Mouse (Mus musculus) layer of hippocampus, adult 2 months (tissue): ENCODE measurements around the gene Golgb1. TPM values are rescaled to one million over a fixed set of nuclear protein-coding genes. Genes with fewer than 3 reads are reported as not detected.

Source experiments
- DNase-seq, 2 experiments: peaks; one replicate each; pipeline ENCODE4 v3.0.0; 2022; ENCODE audit warnings: low spot score in 2 of 2
- H3K27ac ChIP-seq: fragments of 200-600 bp; 2 replicates; pipeline ENCODE4 v1.8.1; 2022
- H3K4me3 ChIP-seq: fragments of 200-600 bp; 2 replicates; pipeline ENCODE4 v1.8.1; 2022; ENCODE audit warnings: mild to moderate bottlenecking
- CTCF ChIP-seq: fragments of 200-600 bp; conservative IDR thresholded peaks from 2 replicates; pipeline ENCODE4 v1.8.1; 2022; ENCODE audit warnings: antibody characterized with exemption, mild to moderate bottlenecking, moderate library complexity
- total RNA-seq, 2 experiments: library from RNA; stranded (reverse); gene quantifications; 2 replicates each; pipeline ENCODE4 v1.2.3; 2021

Gene Golgb1
- total RNA-seq, 2 experiments from 2014 or later: 67.6 to 75.6 TPM

DNA sequence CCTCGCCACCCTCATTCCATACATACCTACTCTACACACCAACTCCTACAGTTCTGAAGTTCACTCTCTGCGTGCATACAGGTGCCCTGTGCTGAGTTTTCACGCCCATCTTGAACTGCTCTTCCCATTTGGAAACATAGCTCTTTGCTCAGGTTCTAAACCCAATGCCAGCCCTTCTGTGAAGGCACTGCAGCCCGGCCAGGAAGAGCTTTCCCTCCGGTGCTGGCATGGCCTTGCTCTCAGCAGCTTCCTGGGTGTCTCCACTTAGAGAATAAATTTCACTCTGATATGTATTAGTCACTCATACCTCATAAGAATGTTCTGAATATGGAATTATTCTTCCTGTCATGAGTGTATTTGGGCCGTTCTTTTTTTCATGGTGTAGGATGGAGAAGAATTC is 50.4 kb downstream of the Golgb1 start:
- no peak overlapping the region for H3K4me3 ChIP-seq
- DNase-seq: no peak
- no peak for TF ChIP-seq CTCF
- H3K27ac ChIP-seq: no peak overlapping the region

DNA sequence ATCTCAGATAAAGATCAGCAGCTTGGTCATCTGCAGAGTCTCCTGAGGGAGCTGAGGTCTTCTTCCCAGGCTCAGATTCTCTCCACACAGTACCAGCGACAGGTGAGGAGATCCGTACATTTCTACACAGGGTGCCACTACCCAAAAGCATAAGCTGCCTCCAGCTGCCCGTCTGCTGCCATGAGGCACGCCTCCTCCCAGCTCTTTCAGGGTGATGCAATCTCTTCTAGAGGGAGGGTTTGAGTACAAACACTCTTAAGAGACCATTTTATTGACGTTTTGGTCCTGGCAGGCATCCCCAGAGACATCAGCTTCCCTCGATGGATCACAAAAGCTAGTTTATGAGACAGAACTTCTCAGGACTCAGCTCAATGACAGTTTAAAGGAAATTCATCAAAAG is 50.9 kb downstream of the Golgb1 start:
- DNase-seq: peak in 1 of 2 experiments; percentile 39
- TF ChIP-seq CTCF: no peak
- Histone ChIP-seq H3K4me3 (no peak overlapping the region), H3K27ac (no peak overlapping the region)

DNA sequence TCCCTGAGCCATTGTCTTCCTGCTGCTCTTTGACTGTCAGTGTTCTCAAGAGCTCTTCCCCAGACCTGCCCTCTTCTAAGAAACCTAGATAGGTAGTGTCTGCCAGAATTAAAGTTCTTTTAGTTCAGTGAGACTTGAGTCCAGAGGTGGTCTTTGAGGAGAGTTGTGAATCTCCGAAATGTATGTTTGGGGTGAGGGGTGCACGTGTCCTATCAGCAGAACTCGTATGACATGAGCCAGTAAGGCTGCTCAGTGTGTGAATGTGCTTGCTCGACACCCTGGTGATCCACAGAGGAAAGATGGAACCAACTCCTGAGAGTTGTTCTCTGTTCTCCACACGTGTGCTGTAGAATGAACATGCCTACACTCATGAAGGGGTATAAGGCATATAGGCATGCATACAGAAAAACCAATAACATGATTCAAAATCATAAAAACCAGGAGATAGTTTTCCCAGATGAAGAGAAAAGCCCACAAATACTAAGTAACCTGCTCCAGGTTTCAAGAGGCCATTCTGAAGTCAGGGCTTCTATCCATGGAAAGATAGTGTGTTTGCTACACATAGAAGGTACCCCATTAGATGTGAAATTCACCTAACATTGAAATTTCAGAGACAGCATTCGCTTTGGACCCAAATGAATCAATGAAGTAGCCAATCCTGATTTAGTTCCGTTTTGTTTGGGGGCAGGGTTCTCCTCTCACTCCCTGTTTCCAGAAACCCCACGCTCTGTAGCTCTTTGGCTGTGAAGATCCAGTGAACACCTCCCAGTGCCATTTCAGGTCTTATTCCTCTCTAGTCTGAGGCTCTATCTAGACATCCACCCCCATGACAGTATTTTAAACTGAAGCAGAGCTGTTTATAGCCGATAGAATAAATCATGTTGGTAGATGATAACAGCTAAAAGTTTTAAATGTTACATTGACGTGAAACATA is 51.8 kb downstream of the Golgb1 start:
- TF ChIP-seq CTCF: no peak
- no peak overlapping the region for H3K27ac ChIP-seq
- no peak for DNase-seq
- H3K4me3 ChIP-seq: no peak overlapping the region

- no peak overlapping the region for H3K27ac ChIP-seq
- no peak overlapping the region for H3K4me3 ChIP-seq
- TF ChIP-seq CTCF: no peak
- DNase-seq: no peak
Measured at GRCm38 (mm10) chr16:36927495-36928105, 52.7 kb downstream of the Golgb1 start.

- Histone ChIP-seq H3K4me3 (no peak overlapping the region), H3K27ac (no peak overlapping the region)
- no peak for DNase-seq
- no peak for TF ChIP-seq CTCF
Measured at GRCm38 (mm10) chr16:36928106-36928500, 53.2 kb downstream of the Golgb1 start.

DNA sequence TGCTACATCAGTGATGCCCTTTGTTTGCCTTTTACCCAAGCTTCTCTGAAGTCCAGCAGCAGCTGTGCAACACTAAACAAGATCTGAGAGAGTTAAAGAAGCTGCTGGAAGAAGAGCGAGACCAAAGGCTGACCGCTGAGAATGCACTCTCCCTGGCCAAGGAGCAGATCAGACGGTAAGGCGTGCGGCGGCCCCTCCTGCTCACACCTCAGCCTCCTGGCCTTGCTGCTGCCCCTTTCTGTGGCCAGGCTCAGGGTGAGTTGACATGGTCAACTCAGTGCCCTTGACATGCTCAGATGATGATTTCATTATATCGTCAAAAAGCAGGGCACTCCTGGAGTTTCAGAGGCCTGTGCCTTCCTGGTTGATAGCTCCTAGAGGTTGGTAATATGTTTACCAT is 54.3 kb downstream of the Golgb1 start:
- no peak for TF ChIP-seq CTCF
- DNase-seq: no peak
- Histone ChIP-seq H3K27ac (no peak overlapping the region), H3K4me3 (no peak overlapping the region)

GRCm38 (mm10) chr16:36930231-36931136 is 55.5 kb downstream of the Golgb1 start:
- no peak overlapping the region for H3K4me3 ChIP-seq
- no peak overlapping the region for H3K27ac ChIP-seq
- no peak for DNase-seq
- TF ChIP-seq CTCF: no peak

DNA sequence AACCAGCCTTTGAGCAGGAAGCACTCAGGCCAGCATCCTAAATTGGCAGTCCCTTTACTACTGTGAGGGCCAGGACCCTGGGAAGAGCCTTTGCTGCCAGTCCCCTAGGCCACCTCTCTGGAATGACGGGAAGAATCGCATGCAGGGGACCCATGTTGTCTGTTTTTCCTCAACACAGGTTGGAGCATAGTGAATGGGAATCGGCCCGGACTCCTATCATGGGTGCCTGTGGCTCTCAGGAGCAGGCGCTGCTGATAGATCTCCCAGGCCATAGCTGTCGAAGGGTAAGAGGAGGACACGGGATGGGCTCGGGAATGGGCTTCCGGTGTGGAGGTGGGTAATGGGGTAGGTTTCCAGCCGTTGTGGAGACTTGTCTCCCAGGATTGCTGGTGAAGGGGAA is 56.4 kb downstream of the Golgb1 start:
- Histone ChIP-seq H3K27ac (no peak overlapping the region), H3K4me3 (no peak overlapping the region)
- no peak for DNase-seq
- TF ChIP-seq CTCF: no peak

- no peak for DNase-seq
- H3K4me3 ChIP-seq: no peak overlapping the region
- no peak overlapping the region for H3K27ac ChIP-seq
- TF ChIP-seq CTCF: no peak
Measured at GRCm38 (mm10) chr16:36931976-36932375, 57.0 kb downstream of the Golgb1 start.

DNA sequence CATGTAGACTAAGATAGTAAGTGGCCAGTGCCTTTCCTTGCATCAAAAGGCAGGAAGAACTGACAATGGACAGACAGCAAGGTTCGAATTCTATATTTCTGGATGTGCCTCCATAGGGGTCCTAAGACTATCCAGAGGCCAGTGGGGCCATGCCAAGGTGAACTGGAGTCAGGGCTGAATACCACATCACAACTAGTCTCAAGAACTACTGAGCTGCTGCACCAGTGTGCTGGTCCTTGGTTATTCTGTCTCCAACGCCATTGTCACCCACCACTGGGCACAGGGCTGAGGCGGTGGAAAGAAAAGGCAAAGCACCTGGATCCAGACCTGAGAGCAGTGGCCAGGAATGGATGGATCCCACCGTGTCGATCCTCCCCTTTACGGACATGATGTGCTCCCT is 57.6 kb downstream of the Golgb1 start:
- Histone ChIP-seq H3K27ac (no peak overlapping the region), H3K4me3 (no peak overlapping the region)
- no peak for DNase-seq
- TF ChIP-seq CTCF: no peak

- no peak for DNase-seq
- no peak overlapping the region for H3K4me3 ChIP-seq
- no peak for TF ChIP-seq CTCF
- H3K27ac ChIP-seq: no peak overlapping the region
Measured at GRCm38 (mm10) chr16:36934131-36934840, 59.3 kb downstream of the Golgb1 start.
